Mouse (Mus musculus): ENCODE results near the gene Ppdpf. TPM values are rescaled to one million over a fixed set of nuclear protein-coding genes. Genes with fewer than 3 reads are reported as not detected.

Ppdpf gene
- total and polyA plus RNA-seq, 2 experiments from 2014 or later: 300 to 347 TPM

DNA sequence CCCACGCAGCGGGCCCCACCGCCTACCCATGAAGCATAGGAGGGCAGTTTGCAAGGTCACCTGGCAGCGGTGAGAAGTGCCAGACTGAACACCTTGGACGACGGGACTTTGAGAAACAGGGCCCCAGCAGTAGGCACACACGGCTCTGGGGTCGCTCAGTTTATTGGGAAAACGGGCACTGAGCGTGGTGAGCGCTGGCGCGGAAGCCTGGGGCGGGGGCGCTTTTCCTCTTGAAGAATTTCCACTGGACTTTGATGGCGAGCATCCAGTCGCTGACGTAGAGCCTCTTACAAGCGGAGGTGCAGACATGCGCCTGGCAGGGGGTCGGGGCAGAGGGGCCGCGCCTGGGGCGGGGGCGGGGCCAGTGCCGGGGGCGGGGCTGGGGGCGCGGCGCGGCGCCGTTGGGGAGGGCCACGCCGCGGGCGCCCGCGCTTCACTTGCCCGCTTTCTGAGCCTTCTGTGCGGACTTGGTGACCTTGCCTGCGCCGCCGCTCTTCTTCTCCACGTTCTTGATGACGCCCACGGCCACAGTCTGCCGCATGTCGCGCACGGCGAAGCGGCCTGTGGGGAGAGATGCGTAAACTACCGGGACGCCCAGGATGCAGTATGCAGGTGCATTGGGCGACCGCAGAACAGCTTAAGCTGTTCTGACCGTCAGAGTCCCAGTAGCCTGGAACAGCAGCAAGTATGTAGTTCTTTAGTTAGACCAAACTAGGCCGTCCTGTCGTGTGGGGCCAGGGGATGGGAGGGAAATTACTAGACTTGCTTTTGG lies 39.3 kb upstream of the Ppdpf start:
- DNase-seq (ENCODE audit: low spot score) (peak; percentile 75), ATAC-seq (0 out of 2 replicates have a peak, but pooled peaks have one; percentile 10)
- no peaks in the 10 kb centered on the region for H3K27me3 ChIP-seq (ENCODE audit: insufficient read depth, low read length)
- H3K27ac ChIP-seq: no peak overlapping the region
- H3K4me2 ChIP-seq (ENCODE audit: low read depth, low read length): peak overlapping the region; percentile 63
- peaks cover 4% of the 10 kb centered on the region; the same call in 1 of the 2 replicates for H3K36me3 ChIP-seq (ENCODE audit: insufficient read depth, low read length)
- H3K4me3 ChIP-seq (ENCODE audit: low read length): peak overlapping the region; percentile 32
- no peak for TF ChIP-seq CTCF (IDR thresholded peaks at IDR 0.05; ENCODE audit: low read depth)
- WGBS: 4% methylated on average over 50 of the region's 61 CpGs
- peak overlapping the region; percentile 21; the same call in 1 of the 2 replicates for H3K9ac ChIP-seq (replicated peaks; ENCODE audit: low read length)
- H3K4me1 ChIP-seq (ENCODE audit: insufficient read depth, low read length): no peaks in the 10 kb centered on the region
- H3K9me3 ChIP-seq (ENCODE audit: low read length): no peaks in the 10 kb centered on the region

DNA sequence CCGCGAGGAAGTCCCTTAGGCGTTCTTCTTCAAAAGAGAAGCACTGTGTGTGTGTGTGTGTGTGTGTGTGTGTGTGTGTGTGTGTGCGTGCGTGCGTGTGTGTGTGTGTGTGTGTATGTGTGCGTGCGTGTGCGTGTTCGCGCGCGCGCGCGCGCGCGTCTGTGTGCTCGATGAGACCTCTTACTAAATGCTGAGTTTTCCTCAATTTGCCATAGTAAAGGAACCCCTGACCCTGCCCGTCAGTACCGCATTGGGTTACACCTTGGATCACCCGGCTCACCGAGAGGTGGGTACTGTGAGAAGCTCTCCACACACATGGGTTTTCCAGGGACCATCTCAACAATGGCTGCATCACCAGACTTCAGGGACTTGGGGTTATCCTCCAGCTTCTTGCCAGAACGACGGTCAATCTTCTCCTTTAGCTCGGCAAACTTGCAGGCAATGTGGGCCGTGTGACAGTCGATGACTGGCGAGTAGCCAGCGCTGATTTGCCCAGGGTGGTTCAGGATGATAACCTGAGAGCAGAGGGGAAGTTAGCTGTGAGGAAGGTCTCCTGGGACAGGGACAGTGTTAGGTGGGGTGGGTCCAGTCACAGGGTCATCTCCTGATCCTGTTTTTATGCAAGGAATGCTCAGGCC lies 38.6 kb upstream of the Ppdpf start:
- H3K27me3 ChIP-seq (ENCODE audit: insufficient read depth, low read length): no peaks in the 10 kb centered on the region
- H3K9ac ChIP-seq (replicated peaks; ENCODE audit: low read length): no peak overlapping the region
- peak overlapping the region; percentile 63 for H3K4me2 ChIP-seq (ENCODE audit: low read depth, low read length)
- no peaks in the 10 kb centered on the region for H3K9me3 ChIP-seq (ENCODE audit: low read length)
- no peaks in the 10 kb centered on the region for H3K4me1 ChIP-seq (ENCODE audit: insufficient read depth, low read length)
- 19% methylated on average over 31 of the region's 31 CpGs for WGBS
- DNase-seq (ENCODE audit: low spot score): no peak
- H3K27ac ChIP-seq: no peak overlapping the region
- 0 out of 2 replicates have a peak, but pooled peaks have one; percentile 2 for ATAC-seq
- H3K4me3 ChIP-seq (ENCODE audit: low read length): peak overlapping the region; percentile 32
- H3K36me3 ChIP-seq (ENCODE audit: insufficient read depth, low read length): peaks cover 10% of the 10 kb centered on the region; the same call in 1 of the 2 replicates
- no peak for TF ChIP-seq CTCF (IDR thresholded peaks at IDR 0.05; ENCODE audit: low read depth)

DNA sequence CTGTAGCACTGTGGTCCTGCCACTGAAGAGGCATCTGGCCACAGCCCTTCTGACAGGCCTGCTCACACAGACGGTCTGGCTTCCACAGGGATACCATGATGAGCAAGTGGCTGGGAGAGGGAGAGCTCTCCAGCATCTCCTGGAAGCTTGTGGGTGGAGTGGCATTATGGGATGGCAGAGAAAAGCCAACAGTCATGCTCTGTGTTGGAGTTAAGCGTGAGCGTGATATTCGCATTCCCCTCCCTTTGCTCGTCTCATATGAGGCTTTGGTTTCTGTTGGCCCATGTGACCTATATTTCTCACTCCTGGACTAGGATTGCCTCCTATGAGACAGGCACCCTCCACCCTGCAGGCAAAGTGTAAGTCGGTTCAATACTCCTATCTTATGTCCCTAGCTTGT lies 36.8 kb upstream of the Ppdpf start:
- WGBS: 77% methylated on average over 6 of the region's 6 CpGs
- H3K27ac ChIP-seq: no peak overlapping the region
- H3K9ac ChIP-seq (replicated peaks; ENCODE audit: low read length): no peak overlapping the region
- no peaks in the 10 kb centered on the region for H3K27me3 ChIP-seq (ENCODE audit: insufficient read depth, low read length)
- no peak overlapping the region for H3K4me2 ChIP-seq (ENCODE audit: low read depth, low read length)
- H3K9me3 ChIP-seq (ENCODE audit: low read length): no peaks in the 10 kb centered on the region
- peaks cover 6% of the 10 kb centered on the region for H3K4me1 ChIP-seq (ENCODE audit: insufficient read depth, low read length)
- DNase-seq (ENCODE audit: low spot score): no peak
- no peak for TF ChIP-seq CTCF (IDR thresholded peaks at IDR 0.05; ENCODE audit: low read depth)
- no peak for ATAC-seq
- peaks cover 10% of the 10 kb centered on the region; the same call in 1 of the 2 replicates for H3K36me3 ChIP-seq (ENCODE audit: insufficient read depth, low read length)
- no peak overlapping the region for H3K4me3 ChIP-seq (ENCODE audit: low read length)

DNA sequence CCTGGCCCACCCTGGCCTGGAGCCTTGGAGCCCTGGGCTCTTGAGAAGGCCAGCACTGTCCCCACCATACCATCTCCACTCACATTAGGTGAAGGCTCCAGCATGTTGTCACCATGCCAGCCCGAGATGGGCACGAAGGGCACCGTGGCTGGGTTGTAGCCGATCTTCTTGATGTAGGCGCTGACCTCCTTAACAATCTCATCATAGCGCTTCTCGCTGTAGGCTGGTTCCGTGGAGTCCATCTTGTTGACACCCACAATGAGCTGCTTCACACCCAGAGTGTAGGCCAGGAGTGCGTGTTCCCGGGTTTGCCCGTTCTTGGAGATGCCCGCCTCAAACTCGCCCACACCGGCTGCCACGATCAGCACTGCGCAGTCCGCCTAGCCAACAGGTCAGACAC lies 34.3 kb upstream of the Ppdpf start:
- ATAC-seq: no peak

DNA sequence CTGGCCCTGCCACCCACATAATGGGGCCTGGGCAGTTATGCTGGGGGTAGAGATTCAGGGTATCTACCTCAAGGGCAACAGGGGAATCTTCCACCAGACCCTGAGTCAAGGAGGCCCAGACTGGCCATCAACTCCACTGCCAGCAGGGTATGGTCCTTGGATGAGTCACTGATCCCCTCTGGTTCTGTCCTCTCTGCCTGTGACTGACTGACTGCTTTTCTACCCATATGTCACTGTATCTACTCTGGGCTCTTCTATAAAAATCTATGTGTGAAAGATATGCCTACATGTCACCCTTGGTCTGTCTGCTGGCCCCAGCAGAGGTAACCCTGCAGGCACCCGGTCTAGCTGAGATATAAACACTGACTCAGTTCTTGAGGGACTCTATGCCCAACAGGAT lies 33.9 kb upstream of the Ppdpf start:
- H3K4me2 ChIP-seq (ENCODE audit: low read depth, low read length): no peak overlapping the region
- 97% methylated on average over 1 of the region's 1 CpGs for WGBS
- no peak overlapping the region for H3K4me3 ChIP-seq (ENCODE audit: low read length)
- H3K36me3 ChIP-seq (ENCODE audit: insufficient read depth, low read length): peaks cover 10% of the 10 kb centered on the region; the same call in 1 of the 2 replicates
- ATAC-seq (no peak), DNase-seq (ENCODE audit: low spot score) (no peak)
- no peak overlapping the region for H3K9ac ChIP-seq (replicated peaks; ENCODE audit: low read length)
- H3K4me1 ChIP-seq (ENCODE audit: insufficient read depth, low read length): peaks cover 18% of the 10 kb centered on the region
- no peak for TF ChIP-seq CTCF (IDR thresholded peaks at IDR 0.05; ENCODE audit: low read depth)
- H3K27me3 ChIP-seq (ENCODE audit: insufficient read depth, low read length): no peaks in the 10 kb centered on the region
- no peak overlapping the region for H3K27ac ChIP-seq
- no peaks in the 10 kb centered on the region for H3K9me3 ChIP-seq (ENCODE audit: low read length)

More for the DNA sequence above, 34.3 kb upstream of the Ppdpf start:
- Histone ChIP-seq H3K4me1 (ENCODE audit: insufficient read depth, low read length) (peaks cover 14% of the 10 kb centered on the region), H3K27me3 (ENCODE audit: insufficient read depth, low read length) (no peaks in the 10 kb centered on the region), H3K4me3 (ENCODE audit: low read length) (no peak overlapping the region), H3K9ac (replicated peaks; ENCODE audit: low read length) (no peak overlapping the region), H3K9me3 (ENCODE audit: low read length) (no peaks in the 10 kb centered on the region), H3K36me3 (ENCODE audit: insufficient read depth, low read length) (peaks cover 10% of the 10 kb centered on the region; the same call in 1 of the 2 replicates), H3K27ac (no peak overlapping the region), H3K4me2 (ENCODE audit: low read depth, low read length) (no peak overlapping the region)
- no peak for DNase-seq (ENCODE audit: low spot score)
- 93% methylated on average over 17 of the region's 17 CpGs for WGBS
- TF ChIP-seq CTCF (IDR thresholded peaks at IDR 0.05; ENCODE audit: low read depth): no peak

DNA sequence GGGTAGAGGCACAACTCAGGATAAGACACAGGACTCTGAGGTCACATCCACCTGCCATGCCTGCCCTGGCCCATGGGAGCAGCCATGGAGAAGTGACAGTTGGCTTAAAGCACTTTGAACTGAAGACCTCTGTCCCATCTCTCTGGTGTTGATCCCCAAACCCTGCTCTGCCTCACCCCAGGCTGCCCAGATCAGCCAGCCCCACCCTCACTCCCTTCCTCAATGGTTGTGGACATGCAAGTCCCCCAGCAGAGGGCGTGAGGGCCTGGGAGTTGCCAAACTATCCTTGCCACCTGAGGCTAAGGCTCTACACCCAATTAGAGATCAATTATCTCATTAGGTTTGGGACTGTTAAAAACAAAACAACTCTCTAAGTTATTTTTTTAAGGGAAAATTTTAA lies 33.2 kb upstream of the Ppdpf start:
- DNase-seq (ENCODE audit: low spot score) (peak; percentile 59), ATAC-seq (no peak)
- H3K9ac ChIP-seq (replicated peaks; ENCODE audit: low read length): no peak overlapping the region
- WGBS: 13% methylated on average over 1 of the region's 1 CpGs
- no peak overlapping the region for H3K27ac ChIP-seq
- peak overlapping the region; percentile 63; the same call in 1 of the 2 replicates for H3K4me2 ChIP-seq (ENCODE audit: low read depth, low read length)
- H3K4me1 ChIP-seq (ENCODE audit: insufficient read depth, low read length): peaks cover 22% of the 10 kb centered on the region
- H3K9me3 ChIP-seq (ENCODE audit: low read length): no peaks in the 10 kb centered on the region
- H3K4me3 ChIP-seq (ENCODE audit: low read length): no peak overlapping the region
- H3K36me3 ChIP-seq (ENCODE audit: insufficient read depth, low read length): peaks cover 10% of the 10 kb centered on the region; the same call in 1 of the 2 replicates
- peak; percentile 65 for TF ChIP-seq CTCF (IDR thresholded peaks at IDR 0.05; ENCODE audit: low read depth)
- no peaks in the 10 kb centered on the region for H3K27me3 ChIP-seq (ENCODE audit: insufficient read depth, low read length)

Data from hindbrain, postnatal 0 days (tissue).